ENCODE assay signal across 8 mouse cellular contexts in the genomic region with DNA sequence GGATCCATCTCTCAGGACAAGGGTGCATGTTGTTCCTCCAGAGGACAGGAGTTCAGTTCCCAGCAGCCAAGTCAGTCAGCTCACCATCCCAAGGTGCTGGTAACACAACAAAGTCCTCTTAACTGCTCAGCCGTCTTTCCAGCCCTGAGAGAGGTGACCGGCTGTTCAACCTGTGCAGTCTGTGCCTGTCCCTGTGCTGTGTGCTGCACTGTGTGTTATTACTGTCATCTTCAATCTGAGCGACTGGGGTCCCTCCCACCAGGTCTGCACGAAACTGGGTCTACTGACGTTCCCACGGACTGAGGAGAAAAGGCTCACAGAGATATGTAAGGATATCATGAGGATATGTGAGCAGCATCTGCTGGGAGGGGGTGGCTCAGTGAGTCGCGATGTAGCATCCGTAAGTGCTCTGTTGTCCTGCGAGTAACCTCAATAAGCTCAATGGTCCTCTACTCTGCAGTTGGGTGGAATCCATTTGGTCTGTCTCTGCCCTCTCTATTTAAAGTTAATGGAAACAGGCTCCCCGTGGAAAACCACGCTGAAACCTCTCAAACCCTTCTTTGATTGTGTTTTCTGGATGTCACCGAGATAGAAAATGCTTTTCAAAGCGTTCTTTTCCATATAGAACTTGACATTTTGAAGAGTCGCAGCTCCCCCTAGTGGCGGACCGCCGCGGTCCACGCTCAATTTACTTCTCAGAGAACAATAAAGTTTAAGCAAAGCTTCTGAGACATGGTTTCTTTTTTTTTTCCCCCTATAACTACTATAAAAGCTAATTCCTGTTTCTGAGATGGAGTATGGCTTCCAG.
DNase-seq lines count a peak whose midpoint lies in the region; ATAC-seq and TF ChIP-seq lines count a peak whose summit lies in the region.

No protein-coding gene starts in this region.

- ATAC-seq in kidney, postnatal 0 days (replicated peaks; ENCODE audit: low FRiP score, low read depth): no peak
- no peak for ATAC-seq in liver, embryonic 14.5 days (ENCODE audit: insufficient read depth)

- no peaks in the 10 kb centered on the region for H3K79me2 ChIP-seq in MEL (ENCODE audit: control insufficient read depth, insufficient read depth, low read length, poor library complexity)

- no peak for TF ChIP-seq POLR2A in MEL (IDR thresholded peaks at IDR 0.05; ENCODE audit: control insufficient read depth in 1 of 2, insufficient read depth in 1 of 2, low read depth in 1 of 2, low read length in 2 of 2, poor library complexity in 1 of 2)

- no peaks in the 10 kb centered on the region for H3K4me1 ChIP-seq in MEL (ENCODE audit: control insufficient read depth in 1 of 2, insufficient read depth in 2 of 2, low read length in 2 of 2)
- 0 out of 2 replicates have a peak, but pooled peaks cover 6% of the 10 kb centered on the region for H3K4me1 ChIP-seq in kidney, postnatal 0 days (replicated peaks; ENCODE audit: insufficient read depth, low read length)
- 0 out of 4 replicates have a peak, but pooled peaks cover 0 to 2% of the 10 kb centered on the region in 2 experiments for H3K4me1 ChIP-seq in liver, embryonic 14.5 days (replicated peaks; ENCODE audit: control insufficient read depth in 2 of 2, insufficient read depth in 2 of 2, low read length in 1 of 2)

- H3K4me2 ChIP-seq in kidney, postnatal 0 days (ENCODE audit: low read length): peak overlapping the region; percentile 31
- H3K4me2 ChIP-seq in liver, embryonic 14.5 days (ENCODE audit: low read depth): no peak overlapping the region

- no peak for TF ChIP-seq EP300 in MEL (IDR thresholded peaks at IDR 0.05; ENCODE audit: low read depth in 1 of 2, low read length in 2 of 2)
- TF ChIP-seq EP300 in liver, embryonic 14.5 days (IDR thresholded peaks at IDR 0.05; ENCODE audit: low read depth): no peak

- peak; percentile 73 to 90 (median 76) for TF ChIP-seq CTCF in MEL (IDR thresholded peaks at IDR 0.05 in 2 of 3, conservative IDR thresholded peaks at IDR 0.05 in 1 of 3; ENCODE audit: control insufficient read depth in 1 of 3, insufficient read depth in 1 of 3, low read depth in 2 of 3, low read length in 3 of 3, poor library complexity in 1 of 3, severe bottlenecking in 1 of 3)
- peak; percentile 92 for TF ChIP-seq CTCF in kidney, postnatal 0 days (IDR thresholded peaks at IDR 0.05; ENCODE audit: low read depth)
- peak; percentile 69 for TF ChIP-seq CTCF in liver, embryonic 14.5 days (IDR thresholded peaks at IDR 0.05; ENCODE audit: low read depth)

- no peaks in the 10 kb centered on the region for H3K9me3 ChIP-seq in MEL (replicated peaks; ENCODE audit: insufficient read depth, low read length)
- H3K9me3 ChIP-seq in kidney, postnatal 0 days (replicated peaks; ENCODE audit: low read length): no peaks in the 10 kb centered on the region
- H3K9me3 ChIP-seq in liver, embryonic 14.5 days (ENCODE audit: control insufficient read depth, low read length): no peaks in the 10 kb centered on the region

- TF ChIP-seq RAD21 in MEL (IDR thresholded peaks at IDR 0.05; ENCODE audit: low read depth, low read length): peak; percentile 70

- DNase-seq in A20 (ENCODE audit: low read depth, low spot score): peak; percentile 63
- DNase-seq in MEL (ENCODE audit: low read depth, low spot score): peak; percentile 56
- peak; percentile 78 to 79 for DNase-seq in cerebellum, postnatal 14 days
- peak; percentile 66 to 68 for DNase-seq in frontal cortex, postnatal 25 days (ENCODE audit: low spot score in 2 of 2)
- peak; percentile 84 for DNase-seq in kidney, postnatal 0 days (ENCODE audit: low spot score)
- DNase-seq in liver, embryonic 14.5 days (ENCODE audit: low read depth in 3 of 3, low spot score in 3 of 3): peak in 2 of 3 experiments; percentile 4 to 10
- DNase-seq in ovary, postnatal 14 days (ENCODE audit: low spot score): peak; percentile 40
- no peak for DNase-seq in T-cell, adult 2 months (ENCODE audit: low spot score)

- no peak overlapping the region for H3K9ac ChIP-seq in MEL (ENCODE audit: control insufficient read depth, low read depth, low read length, poor library complexity, severe bottlenecking)
- no peak overlapping the region for H3K9ac ChIP-seq in kidney, postnatal 0 days (ENCODE audit: low read depth, low read length)
- H3K9ac ChIP-seq in liver, embryonic 14.5 days (replicated peaks): no peak overlapping the region

- H3K27ac ChIP-seq in MEL (ENCODE audit: control insufficient read depth, low read depth, low read length): no peak overlapping the region
- no peak overlapping the region for H3K27ac ChIP-seq in kidney, postnatal 0 days
- H3K27ac ChIP-seq in liver, embryonic 14.5 days: no peak overlapping the region

- H3K36me3 ChIP-seq in MEL (ENCODE audit: control insufficient read depth in 1 of 2, insufficient read depth in 2 of 2, low read length in 2 of 2): no peaks in the 10 kb centered on the region
- H3K36me3 ChIP-seq in kidney, postnatal 0 days (ENCODE audit: insufficient read depth, low read length): no peaks in the 10 kb centered on the region
- H3K36me3 ChIP-seq in liver, embryonic 14.5 days (replicated peaks; ENCODE audit: control insufficient read depth, insufficient read depth, low read depth): no peaks in the 10 kb centered on the region

- no peak overlapping the region for H3K4me3 ChIP-seq in MEL (ENCODE audit: control insufficient read depth in 1 of 2, insufficient read depth in 1 of 2, low read depth in 2 of 2, low read length in 2 of 2)
- H3K4me3 ChIP-seq in kidney, postnatal 0 days (replicated peaks; ENCODE audit: low read depth, low read length): no peak overlapping the region
- H3K4me3 ChIP-seq in liver, embryonic 14.5 days (ENCODE audit: insufficient read depth in 1 of 2, low read depth in 2 of 2, low read length in 2 of 2): no peak overlapping the region

- H3K27me3 ChIP-seq in MEL (ENCODE audit: control insufficient read depth in 1 of 2, insufficient read depth in 2 of 2, low read length in 2 of 2): no peaks in the 10 kb centered on the region
- no peaks in the 10 kb centered on the region for H3K27me3 ChIP-seq in kidney, postnatal 0 days (ENCODE audit: insufficient read depth, low read length)
- no peaks in the 10 kb centered on the region for H3K27me3 ChIP-seq in liver, embryonic 14.5 days (ENCODE audit: control insufficient read depth, insufficient read depth, low read length)

- WGBS in kidney, postnatal 0 days: 26% methylated on average over 20 of the region's 20 CpGs
- 31% methylated on average over 20 of the region's 20 CpGs for WGBS in liver, embryonic 14.5 days (ENCODE audit: insufficient replicate concordance)

TF ChIP-seq in MEL, 35 proteins besides CTCF, POLR2A, EP300 and RAD21:
- peak; percentile 21; the same call in 1 of the 2 replicates for TF ChIP-seq ZC3H11A (IDR thresholded peaks at IDR 0.05; ENCODE audit: low read depth, low read length)
- TF ChIP-seq MEF2A (IDR thresholded peaks at IDR 0.05; ENCODE audit: extremely low read depth, insufficient replicate concordance, low read depth, low read length, poor library complexity, severe bottlenecking): no peak
- TF ChIP-seq SMC3 (IDR thresholded peaks at IDR 0.05; ENCODE audit: low read depth, low read length): peak; percentile 32; the same call in 1 of the 2 replicates
- TF ChIP-seq USF2 (IDR thresholded peaks at IDR 0.05; ENCODE audit: borderline replicate concordance in 1 of 2, insufficient read depth in 1 of 2, low read depth in 1 of 2, low read length in 2 of 2): no peak
- no peak for TF ChIP-seq CHD2 (IDR thresholded peaks at IDR 0.05; ENCODE audit: low read length)
